Mouse (Mus musculus): ENCODE measurements around the gene 4931414P19Rik.

- TF ChIP-seq HCFC1 (IDR thresholded peaks at IDR 0.05; ENCODE audit: borderline replicate concordance, insufficient read depth, low read length), result no peak
- TF ChIP-seq MAFK (IDR thresholded peaks at IDR 0.05; ENCODE audit: insufficient read depth, low read depth, low read length), result no peak
Measured at GRCm38 (mm10) chr14:54572790-54573736, 32.7 kb downstream of the 4931414P19Rik start.
